21 mouse cellular contexts compared by ENCODE assay signal in the genomic region with DNA sequence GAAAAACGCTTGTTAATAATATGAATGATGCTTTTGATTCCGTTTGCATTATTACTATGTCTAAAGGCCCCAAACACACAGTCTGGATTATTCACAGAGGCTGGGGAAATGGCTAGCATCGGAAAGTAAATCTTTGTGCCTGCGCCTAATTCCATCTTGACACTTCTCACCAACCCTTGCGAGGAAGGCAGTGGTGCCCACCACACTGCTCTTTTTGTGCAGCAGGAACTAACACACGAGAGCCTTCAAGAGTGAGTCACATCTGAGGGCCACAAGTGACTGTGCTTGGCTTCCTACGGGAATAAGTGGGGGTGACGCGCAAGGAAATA. TPM values are rescaled to one million over a fixed set of nuclear protein-coding genes. Genes with fewer than 3 reads are reported as not detected.
DNase-seq lines count a peak whose midpoint lies in the region; ATAC-seq and TF ChIP-seq lines count a peak whose summit lies in the region.
"Had no signal": no experiment of that assay in that cellular context is flagged by ENCODE, and none has a peak within 500 bp of the region (broad histone marks: within the 10 kb centered on the region; RNA-seq: fewer than 3 reads in every experiment).

No protein-coding gene starts in this region.

- no peaks in the 10 kb centered on the region for H3K9me3 ChIP-seq in MEL (replicated peaks; ENCODE audit: insufficient read depth, low read length)
- H3K9me3 ChIP-seq in limb, embryonic 10.5 days (replicated peaks): no peaks in the 10 kb centered on the region
- H3K9me3 ChIP-seq in limb, embryonic 13.5 days: no peaks in the 10 kb centered on the region
- H3K9me3 ChIP-seq: embryonic facial prominence, embryonic 10.5 days; embryonic facial prominence, embryonic 13.5 days; forebrain, embryonic 12.5 days; forebrain, embryonic 15.5 days; heart, embryonic 12.5 days; heart, embryonic 15.5 days; hindbrain, embryonic 12.5 days; hindbrain, embryonic 15.5 days had no signal

- TF ChIP-seq RAD21 in MEL (IDR thresholded peaks at IDR 0.05; ENCODE audit: low read depth, low read length): no peak

- no peak overlapping the region for H3K4me2 ChIP-seq in limb, embryonic 13.5 days (replicated peaks)
- H3K4me2 ChIP-seq: embryonic facial prominence, embryonic 13.5 days; forebrain, embryonic 12.5 days; forebrain, embryonic 15.5 days; heart, embryonic 12.5 days; heart, embryonic 15.5 days; hindbrain, embryonic 12.5 days; hindbrain, embryonic 15.5 days had no signal

- peak; percentile 66 for ATAC-seq in limb, embryonic 13.5 days (ENCODE audit: low FRiP score, low read depth)

- no peak overlapping the region for H3K27ac ChIP-seq in MEL (ENCODE audit: control insufficient read depth, low read depth, low read length)
- H3K27ac ChIP-seq in limb, embryonic 10.5 days: peak overlapping the region; percentile 63
- H3K27ac ChIP-seq in limb, embryonic 13.5 days: no peak overlapping the region; the same call in 1 of the 2 replicates
- H3K27ac ChIP-seq: embryonic facial prominence, embryonic 10.5 days; embryonic facial prominence, embryonic 13.5 days; forebrain, embryonic 12.5 days; forebrain, embryonic 15.5 days; gastrocnemius, adult 2 months; heart, embryonic 15.5 days; hindbrain, embryonic 12.5 days; hindbrain, embryonic 15.5 days had no signal

- peak; percentile 2 for DNase-seq in adrenal gland, postnatal 36 days
- no peak for DNase-seq in adrenal gland, adult 2 months
- DNase-seq in MEL (ENCODE audit: low read depth, low spot score): peak; percentile 3
- DNase-seq in limb, embryonic 10.5 days (ENCODE audit: low spot score): peak; percentile 33
- no peak for DNase-seq in heart, adult 8-10 months (ENCODE audit: low spot score)
- DNase-seq in cerebellum, postnatal 4 days (ENCODE audit: low spot score in 2 of 2): no peak
- DNase-seq: heart, adult 11 months had no signal

- no peaks in the 10 kb centered on the region for H3K36me3 ChIP-seq in MEL (ENCODE audit: control insufficient read depth in 1 of 2, insufficient read depth in 2 of 2, low read length in 2 of 2)
- no peaks in the 10 kb centered on the region for H3K36me3 ChIP-seq in limb, embryonic 10.5 days
- H3K36me3 ChIP-seq in limb, embryonic 13.5 days: no peaks in the 10 kb centered on the region
- H3K36me3 ChIP-seq: embryonic facial prominence, embryonic 10.5 days; embryonic facial prominence, embryonic 13.5 days; forebrain, embryonic 12.5 days; forebrain, embryonic 15.5 days; heart, embryonic 12.5 days; heart, embryonic 15.5 days; hindbrain, embryonic 12.5 days; hindbrain, embryonic 15.5 days had no signal

- peaks cover 0 to 4% of the 10 kb centered on the region in 2 experiments; a peak in 1 of 4 replicates for H3K4me1 ChIP-seq in MEL (ENCODE audit: control insufficient read depth in 1 of 2, insufficient read depth in 2 of 2, low read length in 2 of 2)
- H3K4me1 ChIP-seq in limb, embryonic 10.5 days: peaks cover 32% of the 10 kb centered on the region
- 0 out of 2 replicates have a peak, but pooled peaks cover 4% of the 10 kb centered on the region for H3K4me1 ChIP-seq in limb, embryonic 13.5 days
- H3K4me1 ChIP-seq: heart, embryonic 12.5 days; hindbrain, embryonic 15.5 days had no signal

- no peak for TF ChIP-seq EP300 in MEL (IDR thresholded peaks at IDR 0.05; ENCODE audit: low read depth in 1 of 2, low read length in 2 of 2)

- no peaks in the 10 kb centered on the region for H3K79me2 ChIP-seq in MEL (ENCODE audit: control insufficient read depth, insufficient read depth, low read length, poor library complexity)

- TF ChIP-seq POLR2A in MEL (IDR thresholded peaks at IDR 0.05; ENCODE audit: control insufficient read depth in 1 of 2, insufficient read depth in 1 of 2, low read depth in 1 of 2, low read length in 2 of 2, poor library complexity in 1 of 2): no peak

- H3K9ac ChIP-seq in MEL (ENCODE audit: control insufficient read depth, low read depth, low read length, poor library complexity, severe bottlenecking): no peak overlapping the region
- H3K9ac ChIP-seq in limb, embryonic 13.5 days: no peak overlapping the region
- H3K9ac ChIP-seq: embryonic facial prominence, embryonic 13.5 days; forebrain, embryonic 12.5 days; forebrain, embryonic 15.5 days; heart, embryonic 12.5 days; heart, embryonic 15.5 days; hindbrain, embryonic 12.5 days; hindbrain, embryonic 15.5 days had no signal

- no peak for TF ChIP-seq CTCF in MEL (IDR thresholded peaks at IDR 0.05 in 2 of 3, conservative IDR thresholded peaks at IDR 0.05 in 1 of 3; ENCODE audit: control insufficient read depth in 1 of 3, insufficient read depth in 1 of 3, low read depth in 2 of 3, low read length in 3 of 3, poor library complexity in 1 of 3, severe bottlenecking in 1 of 3)

- H3K27me3 ChIP-seq in MEL (ENCODE audit: control insufficient read depth in 1 of 2, insufficient read depth in 2 of 2, low read length in 2 of 2): peaks cover 0 to 3% of the 10 kb centered on the region in 2 experiments; a peak in 2 of 4 replicates
- H3K27me3 ChIP-seq in limb, embryonic 10.5 days (ENCODE audit: low read depth, poor library complexity, severe bottlenecking): no peaks in the 10 kb centered on the region
- H3K27me3 ChIP-seq in limb, embryonic 13.5 days: peaks cover 9% of the 10 kb centered on the region; the same call in 1 of the 2 replicates
- H3K27me3 ChIP-seq: embryonic facial prominence, embryonic 13.5 days; forebrain, embryonic 12.5 days; forebrain, embryonic 15.5 days; heart, embryonic 12.5 days; heart, embryonic 15.5 days; hindbrain, embryonic 12.5 days; hindbrain, embryonic 15.5 days; Patski had no signal

- no peak overlapping the region for H3K4me3 ChIP-seq in MEL (ENCODE audit: control insufficient read depth in 1 of 2, insufficient read depth in 1 of 2, low read depth in 2 of 2, low read length in 2 of 2)
- no peak overlapping the region for H3K4me3 ChIP-seq in limb, embryonic 10.5 days
- no peak overlapping the region for H3K4me3 ChIP-seq in limb, embryonic 13.5 days
- H3K4me3 ChIP-seq: embryonic facial prominence, embryonic 10.5 days; embryonic facial prominence, embryonic 13.5 days; erythroblast, embryonic 14.5 days; forebrain, embryonic 12.5 days; forebrain, embryonic 15.5 days; gastrocnemius, adult 2 months; heart, embryonic 12.5 days; heart, embryonic 15.5 days; hindbrain, embryonic 12.5 days; hindbrain, embryonic 15.5 days had no signal

- WGBS in limb, embryonic 10.5 days: 73% methylated on average over 9 of the region's 9 CpGs
- WGBS in limb, embryonic 13.5 days: 42% methylated on average over 9 of the region's 9 CpGs

TF ChIP-seq in MEL, 35 proteins besides CTCF, POLR2A, EP300 and RAD21:
- no peak for TF ChIP-seq ZNF384 (IDR thresholded peaks at IDR 0.05; ENCODE audit: low read depth, low read length)
- TF ChIP-seq CHD2 (IDR thresholded peaks at IDR 0.05; ENCODE audit: low read length): no peak
- TF ChIP-seq ELF1 (IDR thresholded peaks at IDR 0.05; ENCODE audit: low read depth, low read length): no peak
- TF ChIP-seq ZC3H11A (IDR thresholded peaks at IDR 0.05; ENCODE audit: low read depth, low read length): no peak
- no peak for TF ChIP-seq SMC3 (IDR thresholded peaks at IDR 0.05; ENCODE audit: low read depth, low read length)
- TF ChIP-seq RCOR1 (IDR thresholded peaks at IDR 0.05; ENCODE audit: low read depth, low read length): no peak
- no peak for TF ChIP-seq TCF12 (IDR thresholded peaks at IDR 0.05; ENCODE audit: low read depth, low read length)
- no peak for TF ChIP-seq POLR2AphosphoS2 (IDR thresholded peaks at IDR 0.05; ENCODE audit: low read length)
- no peak for TF ChIP-seq MXI1 (IDR thresholded peaks at IDR 0.05; ENCODE audit: low read depth, low read length)
- TF ChIP-seq KAT2A (conservative IDR thresholded peaks at IDR 0.05; ENCODE audit: low read depth, low read length): no peak

RNA-seq across cellular contexts. Expression of a gene that starts 35.7 kb away (rescaled TPM):
- not detected for total RNA-seq in adrenal gland, postnatal 36 days (2021)
- under 1 TPM in 1 of 2 experiments, not detected in 1; 0.09 TPM for total RNA-seq in adrenal gland, adult 2 months (2021)
- not detected in 2 replicates for polyA plus RNA-seq in adrenal gland, adult 2 months (2012; rRNA removed)
- not detected in 2 replicates for total RNA-seq in MEL (2012; rRNA removed)
- polyA plus RNA-seq in MEL (2012; ENCODE audit: insufficient read depth in 1 of 2, insufficient read length in 2 of 2, low read depth in 1 of 2, low replicate concordance in 2 of 2, missing spikeins in 1 of 2): under 1 TPM in 1 of 2 experiments, not detected in 1; 0.01 TPM
- 0.38 and 1.0 TPM in 2 replicates for polyA plus RNA-seq in limb, embryonic 10.5 days (2016; fragmentation: Nextera tagmentation; extraction: Ambion mirVana)
- 2.1 and 2.9 TPM in 2 replicates for polyA plus RNA-seq in limb, embryonic 13.5 days (2015; fragmentation: Nextera tagmentation; extraction: Ambion mirVana)
- under 1 TPM in 1 of 4 experiments, not detected in 3; 0.03 TPM for total RNA-seq in heart, adult 8-10 months (2022)
- total RNA-seq: adrenal gland, postnatal 14 days; gastrocnemius, adult 2 months; heart, postnatal 36 days had no signal
- polyA plus RNA-seq: erythroblast, embryonic 14.5 days had no signal

Comparison
In these comparisons a context has a peak if more than half of its experiments do, and no peak if none do; other contexts are left out.
1. DNase-seq: peak in adrenal gland, postnatal 36 days (2 of 2), MEL (single experiment) and limb, embryonic 10.5 days (single experiment); none in adrenal gland, adult 2 months (single experiment), heart, adult 8-10 months (single experiment) and cerebellum, postnatal 4 days (0 of 2).